Mouse (Mus musculus) T-helper 2 cell (primary cell): Measurements from ENCODE around the gene Fam124a.
"Not testable (repeated sequence)": the region's sequence is repeated elsewhere in the genome, so short reads cannot be mapped to it uniquely, and the experiment has no call there.

Experiments used
- in situ Hi-C: fragments of 300-600 bp; cut with MboI, MseI; formaldehyde crosslinking; loops from one replicate; pipeline ENCODE4 v1.15.1; 2025; ENCODE audit warnings: high pct_unique_total_duplicates

Fam124a gene

GRCm38 (mm10) chr14:62555309-62555829 lies at the start of gene Fam124a:
Fam124a (plus strand) TSS chr14:62555737.
- in situ Hi-C loops = no loop called here

DNA sequence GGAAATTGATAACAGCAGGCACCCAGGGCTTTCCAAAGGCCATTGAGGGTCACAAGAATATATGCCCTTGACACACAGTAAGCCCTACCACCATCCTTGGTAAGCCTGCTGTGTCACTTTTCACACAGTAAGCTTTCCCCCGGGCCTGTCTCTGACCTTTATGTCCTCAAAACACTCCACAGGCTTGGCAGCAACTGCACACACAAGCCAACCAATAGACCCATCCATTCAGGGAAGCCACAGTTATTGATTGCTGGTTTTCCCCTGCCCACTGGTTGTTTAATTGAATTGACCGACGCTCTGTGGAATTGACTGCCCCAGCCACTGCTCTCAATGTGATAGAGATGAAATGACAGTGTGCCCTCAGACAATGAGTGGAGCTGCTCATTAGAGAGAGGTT lies 49.3 kb upstream of the Fam124a start:
- in situ Hi-C loops = loop anchor here (10.0 kb wide), 1 partner anchor 1511 kb away; no protein-coding TSS in a partner anchor

GRCm38 (mm10) chr14:62509350-62509749 lies 46.2 kb upstream of the Fam124a start:
- in situ Hi-C loops = loop anchor here (10.0 kb wide), 1 partner anchor 1515 kb away; no protein-coding TSS in a partner anchor

DNA sequence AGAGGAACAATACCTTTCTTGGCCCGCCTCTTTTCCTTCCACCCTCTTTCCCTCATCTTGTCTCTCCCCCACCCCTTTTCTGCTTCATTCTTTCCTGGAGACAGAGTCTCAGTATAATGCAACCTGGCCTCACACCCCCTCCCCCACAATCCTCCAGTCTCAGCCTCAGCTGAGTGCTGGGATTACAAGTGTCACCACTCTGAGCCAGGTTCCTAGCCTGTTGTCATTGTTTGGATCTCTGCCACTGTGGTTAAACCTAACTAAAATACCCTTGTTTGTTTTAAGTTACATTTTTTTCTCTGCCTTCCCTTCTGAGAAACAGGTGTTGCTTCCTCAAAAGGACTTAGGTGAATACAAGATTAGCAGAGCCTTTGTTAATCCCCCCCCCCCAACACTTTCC lies 42.7 kb upstream of the Fam124a start:
- in situ Hi-C loops = no loop called here

- in situ Hi-C loops = no loop called here
Measured at GRCm38 (mm10) chr14:62530951-62531350, 24.6 kb upstream of the Fam124a start.

DNA sequence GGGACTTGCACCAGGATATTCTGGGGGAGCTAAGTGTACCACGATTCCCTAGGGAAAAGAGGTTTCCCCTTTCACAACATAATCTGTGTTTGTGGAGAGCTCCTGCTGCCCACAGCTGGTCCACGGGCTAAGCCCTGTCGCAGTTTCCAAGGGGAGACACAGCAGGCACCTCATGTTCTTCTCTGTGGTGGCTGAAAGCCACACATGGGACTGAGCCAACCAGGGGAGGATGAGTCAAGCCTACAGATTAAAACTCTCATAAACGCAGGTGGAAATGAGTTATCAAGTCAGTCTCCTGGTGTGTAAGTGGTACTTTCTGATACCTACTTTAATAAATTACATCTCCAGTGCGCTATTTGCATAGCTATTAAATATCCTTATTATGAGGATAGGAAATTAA lies 19.4 kb upstream of the Fam124a start:
- in situ Hi-C loops = no loop called here

DNA sequence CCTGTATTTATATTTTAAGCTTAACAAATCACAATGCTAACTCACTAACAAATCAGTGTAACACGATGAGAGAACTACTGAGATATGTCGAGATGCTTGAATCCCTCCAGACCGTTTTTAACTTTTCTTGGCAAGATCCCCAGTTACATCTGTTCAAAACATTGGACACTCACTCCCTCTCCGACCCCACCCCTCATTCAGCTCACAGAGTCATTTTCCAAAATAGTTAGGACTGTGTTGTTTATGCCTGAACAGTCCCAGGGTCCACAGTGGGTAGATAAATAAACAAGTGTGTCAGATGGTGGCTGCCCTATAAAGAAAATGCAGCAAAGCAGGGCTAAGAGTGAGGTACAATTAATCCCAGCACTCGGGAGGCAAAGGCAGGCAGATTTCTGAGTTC lies 18.5 kb upstream of the Fam124a start:
- in situ Hi-C loops = no loop called here

DNA sequence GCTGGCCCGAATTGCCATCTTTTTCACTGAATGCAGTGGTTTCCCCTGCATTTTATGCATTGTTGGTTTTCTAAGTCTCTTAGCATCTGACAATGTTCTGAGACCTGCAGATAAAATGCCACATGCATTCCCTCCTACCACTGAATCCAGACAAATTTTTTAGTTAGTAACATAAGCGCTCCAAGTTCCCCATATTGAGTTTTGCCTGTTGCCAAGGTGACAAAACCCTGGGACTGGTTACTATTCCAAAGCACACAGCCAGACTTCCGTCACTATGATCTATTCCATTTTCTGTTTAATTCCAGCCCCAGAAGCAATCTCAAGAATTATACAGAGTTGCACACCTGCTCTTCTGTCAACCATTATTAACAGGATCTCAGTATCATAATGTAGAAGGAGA lies 15.7 kb upstream of the Fam124a start:
- in situ Hi-C loops = no loop called here

- in situ Hi-C loops = no loop called here
Measured at GRCm38 (mm10) chr14:62541751-62542150, 13.8 kb upstream of the Fam124a start.

GRCm38 (mm10) chr14:62546296-62546695 lies 9.2 kb upstream of the Fam124a start:
- in situ Hi-C loops = no loop called here

GRCm38 (mm10) chr14:62546746-62547145 lies 8.8 kb upstream of the Fam124a start:
- in situ Hi-C loops = no loop called here

- in situ Hi-C loops = no loop called here
Measured at GRCm38 (mm10) chr14:62550121-62550520, 5.4 kb upstream of the Fam124a start.

DNA sequence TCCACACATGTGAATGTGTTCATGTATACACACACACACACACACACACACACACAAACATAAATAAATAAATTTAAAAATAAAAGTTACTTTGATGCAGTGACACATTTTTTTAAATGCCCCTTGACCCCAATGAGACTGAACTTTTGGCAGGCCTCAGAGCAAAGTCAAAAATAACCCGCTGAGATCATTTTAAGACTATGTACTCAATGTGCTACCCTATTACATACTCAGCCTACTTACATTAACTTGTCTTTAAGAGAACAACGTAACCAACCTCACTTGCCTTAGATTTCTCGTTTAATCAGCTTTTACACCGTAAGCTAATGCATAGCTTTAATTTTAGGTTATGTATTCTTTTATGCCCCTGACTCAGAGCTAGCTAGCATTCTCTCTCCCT lies 2.8 kb upstream of the Fam124a start:
- in situ Hi-C loops = no loop called here

- in situ Hi-C loops = no loop called here
Measured at GRCm38 (mm10) chr14:62553786-62554185, 1.8 kb upstream of the Fam124a start.

DNA sequence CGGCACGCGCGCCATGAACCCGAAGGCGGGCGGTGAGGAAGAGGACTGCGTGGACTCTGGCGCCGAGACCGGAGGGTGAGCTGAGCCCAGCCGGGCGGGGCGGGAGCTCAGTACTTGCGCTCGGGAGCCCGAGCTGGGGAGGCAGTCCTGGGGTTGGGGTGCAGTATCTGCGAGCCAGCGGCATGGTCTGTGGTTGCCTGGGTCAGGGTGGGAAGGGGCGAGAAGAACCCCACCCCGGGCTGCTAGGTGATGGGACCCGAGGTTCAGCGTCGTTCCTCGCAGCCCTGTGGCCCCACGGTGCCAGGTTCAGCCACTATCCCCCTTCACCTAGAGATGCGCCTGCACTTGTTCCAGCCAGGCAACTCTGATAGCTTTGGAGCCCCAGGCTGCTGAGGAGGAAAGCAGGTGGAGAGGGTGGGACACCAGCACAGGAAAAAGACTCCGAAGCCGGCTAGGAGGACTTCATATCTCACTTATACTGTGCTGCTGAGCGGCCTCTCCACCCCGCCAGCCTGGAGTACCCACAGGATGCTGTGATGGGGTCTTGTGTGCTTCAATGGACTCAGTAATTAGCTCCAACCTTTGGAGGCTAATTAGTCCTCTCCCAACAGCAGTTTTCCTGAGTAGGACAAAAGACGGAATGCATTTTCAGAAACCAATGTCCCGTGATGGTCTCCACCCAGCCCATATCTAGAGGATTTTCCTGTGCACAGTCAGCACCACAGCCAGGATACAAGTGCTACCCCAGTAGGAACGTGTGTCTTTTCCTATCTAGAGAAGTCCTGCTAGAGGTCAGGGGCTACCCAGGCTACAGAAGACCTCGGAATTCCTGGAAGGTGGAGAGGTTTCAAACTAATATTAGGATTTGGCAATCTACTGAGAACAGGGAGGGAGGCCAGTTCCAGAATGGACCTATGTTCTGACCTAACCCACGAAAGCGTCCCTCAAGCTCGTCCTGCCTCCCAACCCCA lies 588 bp downstream of the Fam124a start:
- in situ Hi-C loops = no loop called here

- in situ Hi-C loops = no loop called here
Measured at GRCm38 (mm10) chr14:62557111-62557510, 1.6 kb downstream of the Fam124a start.

DNA sequence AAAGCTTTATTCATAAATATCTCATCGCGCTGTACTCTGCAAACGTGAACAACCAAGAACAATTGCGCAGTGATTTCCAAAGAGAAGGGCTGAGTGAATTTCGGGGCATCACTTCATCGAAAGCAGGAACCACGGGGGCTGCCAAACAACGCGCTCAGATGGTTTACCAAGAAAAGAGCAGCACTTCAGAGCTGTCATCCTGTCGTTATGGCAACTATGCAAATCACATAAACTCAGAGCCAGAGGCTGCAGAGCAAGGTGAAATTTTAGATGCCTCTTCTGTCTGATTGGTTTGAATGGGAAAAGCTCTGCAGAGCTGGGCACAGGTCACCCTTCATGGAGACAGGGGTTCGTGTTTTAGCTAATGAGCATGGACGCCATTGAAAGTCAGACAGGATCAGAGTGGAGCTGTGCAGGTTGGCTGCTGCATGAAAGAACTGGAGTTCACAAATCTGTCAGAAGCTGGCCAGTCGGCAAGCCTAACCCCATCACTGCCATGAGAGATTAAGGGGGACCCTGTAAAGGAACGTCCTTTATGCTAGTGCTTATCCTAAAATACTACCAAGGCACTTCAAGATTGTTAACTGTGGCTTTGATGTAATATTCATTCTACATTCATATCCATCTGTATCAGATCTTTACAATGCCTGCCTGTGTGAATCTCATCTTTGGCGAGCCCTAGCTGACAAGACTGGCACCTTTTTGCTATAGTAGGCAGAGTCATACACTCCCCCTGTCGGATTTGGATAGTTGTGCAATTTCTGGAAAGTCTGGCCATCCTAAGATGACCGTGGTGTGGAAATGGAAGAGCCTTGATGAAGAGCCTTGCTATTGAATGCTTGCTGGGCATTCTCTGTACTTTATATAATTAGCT lies 6.6 kb downstream of the Fam124a start:
- in situ Hi-C loops = no loop called here

DNA sequence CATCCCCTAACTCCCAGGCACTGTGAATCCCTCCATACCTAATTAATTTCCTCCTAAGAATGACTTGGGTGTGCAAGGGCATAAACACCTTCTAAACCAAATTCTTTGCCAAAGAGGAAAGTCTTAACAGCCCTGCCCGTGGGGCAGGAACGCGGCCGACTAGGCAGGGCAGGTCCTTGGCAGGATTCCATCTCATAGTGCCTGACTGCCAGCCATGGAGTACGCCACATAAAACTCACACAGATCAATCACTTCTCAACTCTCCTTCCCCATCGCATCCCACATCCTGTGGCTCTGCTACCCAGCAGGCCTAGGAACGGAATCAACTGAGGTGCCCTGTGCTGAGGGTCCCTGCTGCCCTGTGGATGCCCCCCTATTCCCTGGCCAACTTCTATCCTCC lies 8.1 kb downstream of the Fam124a start:
- in situ Hi-C loops = no loop called here

DNA sequence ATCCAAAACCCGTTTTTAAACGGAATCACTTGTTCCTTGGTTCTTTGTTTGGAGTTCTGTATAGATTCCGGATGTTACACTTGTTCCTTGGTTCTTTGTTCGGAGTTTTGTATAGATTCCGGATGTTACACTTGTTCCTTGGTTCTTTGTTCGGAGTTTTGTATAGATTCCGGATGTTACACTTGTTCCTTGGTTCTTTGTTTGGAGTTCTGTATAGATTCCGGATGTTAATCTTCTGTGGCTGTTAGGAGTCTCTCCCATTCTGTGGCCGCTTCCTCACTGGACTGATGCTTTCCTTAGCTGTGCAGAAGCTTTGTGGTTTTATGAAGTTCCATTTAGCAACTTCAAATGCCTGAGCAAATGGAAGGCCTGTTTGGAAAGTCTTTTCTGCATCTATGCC lies 11.3 kb downstream of the Fam124a start, which contains the start of gene Gm4131:
Gene Gm4131, minus strand, starts transcription at position 101 of the 400 bp plus-strand sequence.
- in situ Hi-C loops = not testable (repeated sequence)

DNA sequence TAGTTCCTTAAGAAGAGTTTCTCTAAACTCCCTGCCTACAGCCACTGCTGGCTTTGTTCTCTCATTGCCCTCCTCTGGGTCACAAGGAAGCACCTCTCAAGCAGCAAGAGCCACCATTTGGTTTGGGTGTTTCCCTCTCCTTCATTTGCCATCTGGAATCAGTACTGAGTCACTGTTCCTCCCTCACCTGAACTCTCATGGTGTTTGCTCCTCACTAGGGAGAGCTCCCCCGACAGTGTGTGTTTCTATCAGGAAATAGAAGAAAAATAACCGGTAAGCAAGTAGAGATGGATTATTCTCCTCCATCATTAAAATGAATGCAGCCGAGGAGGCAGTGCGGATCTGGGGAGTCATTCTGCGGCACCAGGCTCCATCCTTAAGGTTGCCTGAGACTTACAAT lies 13.9 kb downstream of the Fam124a start:
- in situ Hi-C loops = no loop called here

DNA sequence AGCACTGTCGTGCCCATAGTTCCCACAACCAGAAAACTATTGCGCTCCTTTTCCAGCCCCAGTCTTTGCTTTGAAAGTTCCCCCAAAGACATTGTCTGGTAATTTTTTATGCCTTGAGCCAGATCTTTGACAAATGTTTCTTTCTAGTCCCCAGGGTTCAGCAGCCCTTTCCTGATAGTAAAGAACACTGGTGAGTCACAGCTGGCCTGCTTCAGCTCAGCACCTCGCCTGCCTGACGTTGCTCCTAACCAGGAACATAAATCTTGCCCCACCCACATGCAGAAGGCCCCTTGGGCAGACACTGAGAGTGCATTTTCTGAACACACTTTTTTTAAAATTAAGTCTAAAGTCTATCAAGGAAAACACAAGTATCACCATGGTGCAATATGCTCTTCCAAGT lies 14.8 kb downstream of the Fam124a start:
- in situ Hi-C loops = no loop called here

DNA sequence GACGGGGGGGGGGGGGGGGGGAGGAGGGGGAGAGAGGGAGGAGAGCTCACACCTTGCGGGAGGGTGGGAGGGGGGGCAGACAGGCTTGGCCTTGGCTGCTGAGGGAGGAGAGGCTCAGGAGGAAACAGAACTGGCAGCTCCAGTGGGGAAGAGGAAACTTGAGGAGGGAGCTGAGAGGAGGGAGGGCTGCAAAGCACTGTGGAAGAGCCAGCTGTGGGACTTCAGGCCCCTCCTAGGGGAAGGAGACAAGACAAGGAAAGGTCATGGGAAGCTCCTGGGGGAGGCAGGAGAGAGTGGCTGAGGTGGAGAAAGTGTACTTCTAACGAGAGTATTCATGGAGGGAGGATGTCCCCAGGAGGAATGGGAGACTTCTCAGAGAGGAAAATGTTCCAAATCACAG lies 17.9 kb downstream of the Fam124a start:
- in situ Hi-C loops = no loop called here
